Mouse (Mus musculus) adipocyte (in vitro differentiated cells): ENCODE data around the gene Adamts3.

Experiments
- DNase-seq: peaks from one replicate; pipeline ENCODE4 v3.0.0-alpha.2; 2016; ENCODE audit warnings: low spot score

The Adamts3 gene

GRCm38 (mm10) chr5:89883051-89883907, at the start of gene Adamts3:
TSS of gene Adamts3 (minus strand) at chr5:89883334.
- DNase-seq: no peak

- no peak for DNase-seq
Measured at GRCm38 (mm10) chr5:89931511-89931910, 48.4 kb upstream of the Adamts3 start.

- DNase-seq: no peak
Measured at GRCm38 (mm10) chr5:89912359-89912758, 29.2 kb upstream of the Adamts3 start.

GRCm38 (mm10) chr5:89911950-89912349, 28.8 kb upstream of the Adamts3 start:
- DNase-seq: no peak

- DNase-seq: no peak
Measured at GRCm38 (mm10) chr5:89911508-89911907, 28.4 kb upstream of the Adamts3 start.

- DNase-seq: no peak
Measured at GRCm38 (mm10) chr5:89906884-89907431, 23.8 kb upstream of the Adamts3 start.

- no peak for DNase-seq
Measured at GRCm38 (mm10) chr5:89901026-89901425, 17.9 kb upstream of the Adamts3 start.

- no peak for DNase-seq
Measured at GRCm38 (mm10) chr5:89897495-89897894, 14.4 kb upstream of the Adamts3 start.

GRCm38 (mm10) chr5:89895520-89895919, 12.4 kb upstream of the Adamts3 start:
- DNase-seq: no peak

- DNase-seq: no peak
Measured at GRCm38 (mm10) chr5:89884991-89885390, 1.9 kb upstream of the Adamts3 start.

GRCm38 (mm10) chr5:89883908-89884204, 722 bp upstream of the Adamts3 start:
- DNase-seq: no peak

- DNase-seq: no peak
Measured at GRCm38 (mm10) chr5:89882091-89882734, 921 bp downstream of the Adamts3 start.

- DNase-seq: no peak
Measured at GRCm38 (mm10) chr5:89881425-89881824, 1.7 kb downstream of the Adamts3 start.

GRCm38 (mm10) chr5:89878866-89879392, 4.2 kb downstream of the Adamts3 start:
- no peak for DNase-seq

- no peak for DNase-seq
Measured at GRCm38 (mm10) chr5:89872661-89873060, 10.5 kb downstream of the Adamts3 start.

GRCm38 (mm10) chr5:89859603-89860002, 23.5 kb downstream of the Adamts3 start:
- DNase-seq: no peak

- DNase-seq: no peak
Measured at GRCm38 (mm10) chr5:89858837-89859236, 24.3 kb downstream of the Adamts3 start.

GRCm38 (mm10) chr5:89846551-89846950, 36.6 kb downstream of the Adamts3 start:
- no peak for DNase-seq

GRCm38 (mm10) chr5:89844354-89844753, 38.8 kb downstream of the Adamts3 start:
- DNase-seq: no peak

- DNase-seq: no peak
Measured at GRCm38 (mm10) chr5:89843478-89843877, 39.7 kb downstream of the Adamts3 start.

- no peak for DNase-seq
Measured at GRCm38 (mm10) chr5:89839627-89840026, 43.5 kb downstream of the Adamts3 start.

- no peak for DNase-seq
Measured at GRCm38 (mm10) chr5:89821175-89821574, 62.0 kb downstream of the Adamts3 start.

GRCm38 (mm10) chr5:89819531-89819930, 63.6 kb downstream of the Adamts3 start:
- no peak for DNase-seq
